Mouse (Mus musculus): ENCODE results near the gene Zfp280d.

- TF ChIP-seq CTCF (IDR thresholded peaks at IDR 0.05; ENCODE audit: insufficient read depth, low read depth, low read length) (no peak), POLR2A (IDR thresholded peaks at IDR 0.05; ENCODE audit: insufficient read depth, low read depth, low read length) (no peak)
These were observed 14.3 kb upstream of the Zfp280d start for GRCm38 (mm10) chr9:72260337-72260736.

Measured in olfactory bulb, adult 2 months (tissue).